Mouse (Mus musculus): ENCODE measurements around the gene Jpt1.
A peak's percentile ranks its signal among the peaks of the same experiment; 100 is the strongest.
"Not testable (repeated sequence)": the region's sequence is repeated elsewhere in the genome, so short reads cannot be mapped to it uniquely, and the experiment has no call there.

The Jpt1 gene

GRCm38 (mm10) chr11:115511121-115511520 is 3.1 kb downstream of the Jpt1 start:
- no peak for DNase-seq

- no peak for DNase-seq
Measured at GRCm38 (mm10) chr11:115510507-115510888, 3.7 kb downstream of the Jpt1 start.

GRCm38 (mm10) chr11:115509773-115510506 is 4.2 kb downstream of the Jpt1 start:
- peak; percentile 60 for DNase-seq

- DNase-seq: no peak
Measured at GRCm38 (mm10) chr11:115508061-115508460, 6.1 kb downstream of the Jpt1 start.

- no peak for DNase-seq
Measured at GRCm38 (mm10) chr11:115506586-115506985, 7.6 kb downstream of the Jpt1 start.

- DNase-seq: no peak
Measured at GRCm38 (mm10) chr11:115502636-115503035, 11.6 kb downstream of the Jpt1 start.

GRCm38 (mm10) chr11:115496559-115496958 is 17.6 kb downstream of the Jpt1 start:
- DNase-seq: not testable (repeated sequence)

GRCm38 (mm10) chr11:115492387-115492786 is 21.8 kb downstream of the Jpt1 start:
- DNase-seq: no peak

GRCm38 (mm10) chr11:115491356-115492083 is 22.7 kb downstream of the Jpt1 start, which contains the start of gene Nt5c:
TSS of gene Nt5c (minus strand) at chr11:115491862.
- peak; percentile 87 for DNase-seq

- peak; percentile 50 for DNase-seq
Measured at GRCm38 (mm10) chr11:115490441-115491355, 23.5 kb downstream of the Jpt1 start.

- no peak for DNase-seq
Measured at GRCm38 (mm10) chr11:115488551-115489104, 25.6 kb downstream of the Jpt1 start.

- DNase-seq: no peak
Measured at GRCm38 (mm10) chr11:115485155-115485554, 29.0 kb downstream of the Jpt1 start.

GRCm38 (mm10) chr11:115483726-115484125 is 30.5 kb downstream of the Jpt1 start:
- peak; percentile 83 for DNase-seq

- no peak for DNase-seq
Measured at GRCm38 (mm10) chr11:115483278-115483677, 30.9 kb downstream of the Jpt1 start.

- DNase-seq: no peak
Measured at GRCm38 (mm10) chr11:115481553-115482259, 32.5 kb downstream of the Jpt1 start.

GRCm38 (mm10) chr11:115478296-115478938 is 35.8 kb downstream of the Jpt1 start:
- no peak for DNase-seq

- not testable (repeated sequence) for DNase-seq
Measured at GRCm38 (mm10) chr11:115477388-115477787, 36.8 kb downstream of the Jpt1 start.

GRCm38 (mm10) chr11:115476630-115477029 is 37.6 kb downstream of the Jpt1 start:
- DNase-seq: not testable (repeated sequence)

- DNase-seq: no peak
Measured at GRCm38 (mm10) chr11:115475758-115476237, 38.4 kb downstream of the Jpt1 start.

- peak; percentile 97 for DNase-seq
Measured at GRCm38 (mm10) chr11:115475025-115475757, 39.0 kb downstream of the Jpt1 start, which contains the start of gene Armc7. TSS of gene Armc7 (plus strand) at chr11:115475667.

Data from retina, postnatal 1 day (tissue).